Mouse (Mus musculus) neural tube, embryonic 12.5 days (tissue): Measurements from ENCODE around the gene Hist1h2bh. TPM values are rescaled to one million over a fixed set of nuclear protein-coding genes. Genes with fewer than 3 reads are reported as not detected.
"Not testable (repeated sequence)": the region's sequence is repeated elsewhere in the genome, so short reads cannot be mapped to it uniquely, and the experiment has no call there.

Experiments used
- ATAC-seq: fragments of 200-750 bp; cut with Nextera tagmentation; 2 replicates; pipeline ENCODE4 v1.8.0; 2017; ENCODE audit warnings: low read depth, mild to moderate bottlenecking, moderate TSS enrichment, moderate library complexity; ENCODE audit not compliant: low FRiP score
- H3K27ac ChIP-seq: fragments of 300-500 bp; sonication (generic); 2 replicates; pipeline ENCODE4 v1.5.1; 2016
- H3K27me3 ChIP-seq: fragments of 300-500 bp; sonication (generic); replicated peaks from 2 replicates; pipeline ENCODE4 v1.6.1; 2016; ENCODE audit warnings: mild to moderate bottlenecking
- H3K36me3 ChIP-seq: fragments of 300-500 bp; sonication (generic); 2 replicates; pipeline ENCODE4 v1.6.1; 2016; ENCODE audit warnings: mild to moderate bottlenecking
- H3K4me1 ChIP-seq: fragments of 300-500 bp; sonication (generic); 2 replicates; pipeline ENCODE4 v1.6.1; 2016
- H3K4me2 ChIP-seq: fragments of 300-500 bp; sonication (generic); replicated peaks from 2 replicates; pipeline ENCODE4 v1.6.1; 2016; ENCODE audit warnings: mild to moderate bottlenecking
- H3K4me3 ChIP-seq: fragments of 300-500 bp; sonication (generic); 2 replicates; pipeline ENCODE4 v1.5.1; 2016
- H3K9ac ChIP-seq: fragments of 300-500 bp; sonication (generic); 2 replicates; pipeline ENCODE4 v1.6.1; 2016; ENCODE audit warnings: mild to moderate bottlenecking
- H3K9me3 ChIP-seq: fragments of 300-500 bp; sonication (generic); 2 replicates; pipeline ENCODE4 v1.6.1; 2016; ENCODE audit warnings: mild to moderate bottlenecking
- WGBS: fragments of 180-500 bp; shearing (Covaris S2); methylation state at CpG from one replicate; pipeline ENCODE4 v1.1.7; 2016; 5-methylcytosine and 5-hydroxymethylcytosine counted together
- polyA plus RNA-seq: library from polyadenylated mRNA; unstranded; fragments of >200 nt; fragmentation: Nextera tagmentation; extraction: Ambion mirVana; gene quantifications from 2 replicates; pipeline ENCODE4 v1.2.1, GENCODE M21; 2016

Hist1h2bh gene
- polyA plus RNA-seq: 0.63 TPM in 2 replicates

DNA sequence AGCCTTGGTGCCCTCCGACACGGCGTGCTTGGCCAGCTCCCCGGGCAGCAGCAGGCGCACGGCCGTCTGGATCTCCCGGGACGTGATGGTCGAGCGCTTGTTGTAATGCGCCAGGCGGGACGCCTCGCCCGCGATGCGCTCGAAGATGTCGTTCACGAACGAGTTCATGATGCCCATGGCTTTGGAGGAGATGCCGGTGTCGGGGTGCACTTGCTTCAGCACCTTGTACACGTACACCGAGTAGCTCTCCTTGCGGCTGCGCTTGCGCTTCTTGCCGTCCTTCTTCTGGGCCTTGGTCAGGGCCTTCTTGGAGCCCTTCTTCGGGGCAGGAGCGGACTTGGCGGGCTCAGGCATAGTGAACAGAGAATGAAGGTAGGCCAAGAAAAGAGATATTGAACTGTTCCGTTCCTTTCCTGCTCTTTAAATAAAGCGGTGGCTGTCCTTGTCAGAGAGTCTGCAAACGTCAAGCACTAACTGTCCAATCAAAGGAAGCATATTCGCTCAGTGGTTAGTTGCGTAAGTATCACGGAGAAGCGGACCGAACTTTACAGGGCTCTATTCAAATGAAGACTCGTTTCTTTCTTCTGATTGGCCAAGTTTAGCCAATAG is at the start of gene Hist1h2bh:
Gene Hist1h2bh (minus strand): TSS at position 394 of the 609 bp plus-strand sequence.
- not testable (repeated sequence) for H3K9me3 ChIP-seq, H3K4me1 ChIP-seq, H3K27me3 ChIP-seq, H3K36me3 ChIP-seq
- Histone ChIP-seq H3K4me2 (peak within 1 kb of the TSS; percentile 68), H3K4me3 (peak within 1 kb of the TSS; percentile 48), H3K27ac (peak within 1 kb of the TSS; percentile 57; the same call in 1 of the 2 replicates), H3K9ac (peak within 1 kb of the TSS; percentile 56)
- under 1% methylated on average over 42 of the region's 42 CpGs for WGBS
- peak; percentile 91 for ATAC-seq

DNA sequence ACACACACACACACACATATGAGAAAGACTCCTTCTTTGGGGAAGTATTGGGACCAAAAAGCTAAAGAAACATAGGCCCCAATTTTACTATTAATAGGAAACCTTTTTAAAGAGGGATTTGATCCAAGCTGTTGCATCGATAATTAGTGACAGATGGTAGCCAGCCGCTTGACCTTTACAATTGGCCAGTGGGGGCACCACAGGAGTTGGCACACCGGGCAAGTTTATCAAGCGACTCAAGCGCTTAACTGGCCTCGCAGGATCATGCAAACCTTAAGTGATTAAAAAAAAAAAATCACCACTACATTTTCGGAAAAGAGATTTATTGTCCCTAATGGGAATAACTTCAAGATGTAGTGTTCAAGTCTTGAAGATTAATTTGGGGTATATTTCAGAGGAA is 49.4 kb upstream of the Hist1h2bh start:
- H3K4me2 ChIP-seq: no peak overlapping the region
- no peak overlapping the region for H3K27ac ChIP-seq
- H3K36me3 ChIP-seq: no peaks in the 10 kb centered on the region
- no peaks in the 10 kb centered on the region for H3K4me1 ChIP-seq
- no peaks in the 10 kb centered on the region for H3K27me3 ChIP-seq
- no peak overlapping the region for H3K9ac ChIP-seq
- 92% methylated on average over 7 of the region's 7 CpGs for WGBS
- H3K4me3 ChIP-seq: no peak overlapping the region
- no peak for ATAC-seq
- no peaks in the 10 kb centered on the region for H3K9me3 ChIP-seq

DNA sequence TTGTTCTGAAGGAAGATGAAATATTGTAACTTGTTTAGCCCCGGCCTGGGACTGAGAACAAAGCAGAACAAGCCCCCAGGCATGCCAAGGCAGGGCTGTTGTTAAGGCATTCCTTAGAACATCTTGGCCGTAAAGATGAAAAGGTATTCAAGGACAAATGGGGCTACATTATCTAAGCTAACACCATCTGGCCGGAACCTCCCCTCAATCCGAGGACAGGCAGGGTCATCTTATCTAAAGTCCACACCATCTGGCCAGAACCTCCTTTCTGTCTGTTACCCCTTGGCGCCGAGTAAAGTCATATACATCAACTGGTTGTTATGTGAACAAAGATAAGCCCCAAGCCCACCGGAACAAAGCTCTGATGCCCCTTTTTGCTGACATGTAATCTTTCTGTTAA is 48.7 kb upstream of the Hist1h2bh start:
- ATAC-seq, H3K27ac ChIP-seq, H3K4me1 ChIP-seq, H3K4me2 ChIP-seq, H3K9me3 ChIP-seq, H3K27me3 ChIP-seq, H3K9ac ChIP-seq, H3K4me3 ChIP-seq, H3K36me3 ChIP-seq: not testable (repeated sequence)
- 89% methylated on average over 7 of the region's 7 CpGs for WGBS

GRCm38 (mm10) chr13:23591206-23591605 is 48.0 kb upstream of the Hist1h2bh start:
- no peak overlapping the region for H3K4me3 ChIP-seq
- H3K4me1 ChIP-seq: peaks cover 4% of the 10 kb centered on the region
- no peak overlapping the region for H3K4me2 ChIP-seq
- H3K9ac ChIP-seq: no peak overlapping the region
- H3K27me3 ChIP-seq: no peaks in the 10 kb centered on the region
- no peak for ATAC-seq
- no peak overlapping the region for H3K27ac ChIP-seq
- no peaks in the 10 kb centered on the region for H3K36me3 ChIP-seq
- no peaks in the 10 kb centered on the region for H3K9me3 ChIP-seq
- 94% methylated on average over 7 of the region's 7 CpGs for WGBS

DNA sequence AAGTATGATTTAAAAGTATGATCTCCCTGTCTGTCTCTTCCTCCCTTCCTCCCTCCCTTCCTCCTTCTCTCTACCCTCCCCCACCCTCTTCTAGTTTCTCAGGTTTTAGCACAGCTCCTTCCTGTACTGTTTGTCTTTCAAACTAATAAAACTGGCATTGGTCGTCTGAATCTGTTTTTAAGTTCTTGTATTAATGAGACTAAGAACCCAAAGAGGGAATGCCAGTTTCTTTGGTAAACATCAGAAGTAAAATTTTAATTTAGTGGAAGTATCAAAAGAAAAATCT is 43.7 kb upstream of the Hist1h2bh start:
- no peak for ATAC-seq
- H3K9me3 ChIP-seq: no peaks in the 10 kb centered on the region
- no peaks in the 10 kb centered on the region for H3K36me3 ChIP-seq
- H3K4me3 ChIP-seq: peak overlapping the region; percentile 13; the same call in 1 of the 2 replicates
- 4% methylated on average over 1 of the region's 1 CpGs for WGBS
- H3K9ac ChIP-seq: 0 out of 2 replicates have a peak overlapping the region, but pooled peaks have one; percentile 51
- H3K4me2 ChIP-seq: peak overlapping the region; percentile 71
- H3K27ac ChIP-seq: peak overlapping the region; percentile 53; the same call in 1 of the 2 replicates
- no peaks in the 10 kb centered on the region for H3K27me3 ChIP-seq
- peaks cover 25% of the 10 kb centered on the region for H3K4me1 ChIP-seq

GRCm38 (mm10) chr13:23586099-23586939 is 43.1 kb upstream of the Hist1h2bh start:
- Histone ChIP-seq H3K27me3 (no peaks in the 10 kb centered on the region), H3K4me3 (peak overlapping the region; percentile 13; the same call in 1 of the 2 replicates), H3K4me2 (peak overlapping the region; percentile 71), H3K4me1 (peaks cover 27% of the 10 kb centered on the region), H3K9ac (peak overlapping the region; percentile 51; the same call in 1 of the 2 replicates), H3K27ac (peak overlapping the region; percentile 53; the same call in 1 of the 2 replicates), H3K9me3 (no peaks in the 10 kb centered on the region), H3K36me3 (no peaks in the 10 kb centered on the region)
- no peak for ATAC-seq
- 1% methylated on average over 22 of the region's 22 CpGs for WGBS

DNA sequence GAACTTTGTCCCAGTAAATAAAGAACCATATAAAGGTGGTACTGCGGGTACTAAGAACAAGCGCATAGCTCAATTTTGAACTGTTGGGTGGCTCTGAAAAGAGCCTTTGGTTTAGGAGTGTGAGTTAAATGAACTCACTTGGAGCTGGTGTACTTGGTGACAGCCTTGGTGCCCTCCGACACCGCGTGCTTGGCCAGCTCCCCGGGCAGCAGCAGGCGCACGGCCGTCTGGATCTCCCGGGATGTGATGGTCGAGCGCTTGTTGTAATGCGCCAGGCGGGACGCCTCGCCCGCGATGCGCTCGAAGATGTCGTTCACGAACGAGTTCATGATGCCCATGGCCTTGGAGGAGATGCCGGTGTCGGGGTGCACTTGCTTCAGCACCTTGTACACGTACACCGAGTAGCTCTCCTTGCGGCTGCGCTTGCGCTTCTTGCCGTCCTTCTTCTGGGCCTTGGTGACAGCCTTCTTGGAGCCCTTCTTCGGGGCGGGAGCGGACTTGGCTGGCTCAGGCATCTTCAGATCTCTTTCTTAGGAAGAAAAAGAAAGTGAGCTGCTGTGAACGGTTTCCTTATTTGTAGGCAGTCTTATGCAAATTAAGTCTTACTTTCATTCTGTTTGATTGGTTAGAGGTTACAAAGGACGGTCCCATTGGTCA is 42.4 kb upstream of the Hist1h2bh start:
- Histone ChIP-seq H3K27ac (peak overlapping the region; percentile 86), H3K4me1 (peaks cover 27% of the 10 kb centered on the region), H3K4me3 (peak overlapping the region; percentile 42), H3K9ac (peak overlapping the region; percentile 72), H3K4me2 (peak overlapping the region; percentile 71)
- H3K9me3 ChIP-seq, H3K27me3 ChIP-seq, H3K36me3 ChIP-seq: not testable (repeated sequence)
- ATAC-seq: peak; percentile 88
- WGBS: 0% methylated on average over 31 of the region's 36 CpGs

DNA sequence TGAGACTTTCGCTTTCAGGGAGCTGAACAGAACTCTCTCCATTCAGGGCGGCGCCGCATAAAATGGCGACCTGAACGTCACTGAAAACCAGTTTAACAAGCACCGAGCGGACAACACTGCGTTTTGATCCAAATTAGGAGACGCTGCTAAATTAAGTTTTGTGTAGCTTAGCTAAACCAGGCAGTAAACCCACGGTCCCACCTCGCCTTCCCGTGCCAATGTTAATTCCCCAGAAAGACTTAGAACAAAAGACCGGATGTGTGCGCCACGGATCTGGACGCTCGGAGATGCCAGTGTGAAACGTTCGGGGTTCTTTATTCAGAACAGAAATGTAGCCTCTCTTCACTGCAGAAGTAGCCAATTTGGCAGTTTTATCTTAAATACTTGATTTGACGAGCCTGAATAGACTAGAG is 41.8 kb upstream of the Hist1h2bh start:
- Histone ChIP-seq H3K27me3 (no peaks in the 10 kb centered on the region), H3K9me3 (no peaks in the 10 kb centered on the region), H3K36me3 (no peaks in the 10 kb centered on the region), H3K4me1 (peaks cover 27% of the 10 kb centered on the region), H3K27ac (peak overlapping the region; percentile 86), H3K4me2 (peak overlapping the region; percentile 71), H3K9ac (peak overlapping the region; percentile 72), H3K4me3 (peak overlapping the region; percentile 42)
- peak; percentile 15; the same call in 1 of the 2 replicates for ATAC-seq
- under 1% methylated on average over 21 of the region's 21 CpGs for WGBS

DNA sequence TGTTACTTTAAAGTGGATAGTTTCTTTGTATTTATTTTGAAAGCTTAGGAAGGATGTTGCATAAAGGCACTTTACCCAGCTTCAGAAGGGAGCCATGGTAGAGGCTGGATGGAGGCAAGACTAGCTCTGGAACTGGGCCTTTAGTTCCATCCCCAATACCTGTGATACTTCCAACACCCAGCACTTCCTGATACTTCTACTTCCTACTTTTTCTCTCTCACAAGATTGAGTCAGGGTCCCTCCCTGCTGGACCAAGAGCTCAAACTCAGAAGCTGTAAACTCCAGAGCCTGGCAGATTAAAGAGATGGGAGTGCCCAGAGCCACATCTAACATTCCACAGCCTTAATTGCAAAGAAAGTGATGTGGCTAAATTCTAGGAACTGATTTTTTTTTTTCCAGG is 41.1 kb upstream of the Hist1h2bh start:
- peak overlapping the region; percentile 71 for H3K4me2 ChIP-seq
- ATAC-seq: no peak
- no peaks in the 10 kb centered on the region for H3K36me3 ChIP-seq
- H3K4me3 ChIP-seq: no peak overlapping the region
- H3K9me3 ChIP-seq: no peaks in the 10 kb centered on the region
- H3K27ac ChIP-seq: peak overlapping the region; percentile 86; the same call in 1 of the 2 replicates
- no peaks in the 10 kb centered on the region for H3K27me3 ChIP-seq
- H3K9ac ChIP-seq: peak overlapping the region; percentile 27
- peaks cover 27% of the 10 kb centered on the region for H3K4me1 ChIP-seq

DNA sequence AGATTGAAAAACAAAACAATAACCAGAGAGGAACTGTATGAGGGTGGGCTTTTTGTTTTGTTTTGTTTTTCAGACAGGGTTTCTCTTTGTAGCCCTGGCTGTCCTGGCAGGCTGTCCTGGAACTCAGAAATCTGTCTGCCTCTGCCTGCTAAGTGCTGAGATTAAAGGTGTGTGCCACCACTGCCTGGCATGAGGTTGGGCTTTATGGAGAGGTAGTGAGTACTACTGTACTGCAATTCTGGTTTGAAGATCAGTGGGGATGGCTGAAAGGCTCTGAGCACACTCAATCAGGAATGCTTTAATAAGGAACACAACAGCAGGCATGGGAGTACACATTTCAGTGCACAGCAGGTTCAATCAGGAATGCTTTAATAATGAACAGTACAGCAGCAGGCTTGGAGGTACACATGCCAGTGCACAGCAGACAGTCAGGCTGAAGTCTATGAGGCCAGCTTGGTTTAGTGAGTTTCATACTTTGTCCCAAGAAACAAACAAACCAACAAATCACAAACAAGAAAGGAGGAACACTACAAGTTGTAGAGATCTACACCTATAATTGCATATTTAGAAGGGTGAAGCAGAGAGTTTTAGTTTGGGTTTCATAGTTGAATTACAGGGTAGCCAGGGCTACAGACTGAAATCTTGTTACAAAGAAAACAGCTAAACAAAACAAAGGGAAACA is 40.3 kb upstream of the Hist1h2bh start:
- Histone ChIP-seq H3K9ac (no peak overlapping the region), H3K4me1 (peaks cover 27% of the 10 kb centered on the region), H3K4me3 (no peak overlapping the region)

DNA sequence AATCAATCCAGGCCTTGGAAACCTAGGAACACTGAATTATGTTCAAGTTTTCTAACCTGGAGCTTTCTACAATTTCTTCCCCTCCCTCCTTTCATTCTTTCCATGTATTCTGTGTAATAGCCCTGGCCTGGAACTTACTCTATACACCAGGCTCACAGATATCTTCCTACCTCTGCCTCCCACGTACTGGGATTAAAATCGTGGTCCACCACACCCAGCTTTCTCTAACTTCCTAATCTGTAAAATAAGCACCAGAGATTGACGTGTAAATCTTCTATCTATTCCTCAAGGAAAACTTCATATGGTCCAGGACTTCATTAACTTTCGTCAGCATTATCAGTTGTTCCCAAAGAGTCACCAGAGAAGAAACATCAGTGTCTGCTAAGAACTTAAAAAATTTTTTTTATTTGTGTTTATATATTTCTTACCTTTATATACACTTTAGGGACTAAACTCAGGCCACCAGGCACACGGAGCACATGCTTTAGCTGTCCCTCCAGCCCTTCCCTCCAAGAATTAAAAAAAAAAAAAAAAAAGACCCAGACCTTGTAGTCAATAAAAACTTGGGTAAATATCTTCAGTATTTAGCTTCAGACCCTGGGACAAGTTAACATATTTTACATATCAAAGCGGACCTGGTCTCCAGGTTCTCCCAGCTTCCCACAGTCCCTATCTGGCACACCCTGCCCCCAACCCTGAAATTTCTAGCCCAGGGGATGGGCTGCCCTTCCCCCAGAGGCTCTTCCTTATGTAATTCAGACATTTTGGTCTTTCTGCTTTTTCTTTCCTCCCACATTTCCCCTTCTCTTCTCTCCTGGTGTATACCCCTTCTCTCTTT is 39.2 kb upstream of the Hist1h2bh start:
- ATAC-seq: no peak
- H3K4me2 ChIP-seq: peak overlapping the region; percentile 65
- H3K27me3 ChIP-seq: no peaks in the 10 kb centered on the region
- H3K4me1 ChIP-seq: peaks cover 27% of the 10 kb centered on the region
- WGBS: 5% methylated on average over 6 of the region's 6 CpGs
- peak overlapping the region; percentile 27 for H3K27ac ChIP-seq
- H3K9ac ChIP-seq: peak overlapping the region; percentile 56
- no peaks in the 10 kb centered on the region for H3K9me3 ChIP-seq
- H3K4me3 ChIP-seq: peak overlapping the region; percentile 34
- H3K36me3 ChIP-seq: no peaks in the 10 kb centered on the region

More for the DNA sequence above, 40.3 kb upstream of the Hist1h2bh start:
- no peak overlapping the region for H3K27ac ChIP-seq
- peak overlapping the region; percentile 65; the same call in 1 of the 2 replicates for H3K4me2 ChIP-seq
- no peak for ATAC-seq
- H3K9me3 ChIP-seq: no peaks in the 10 kb centered on the region
- H3K27me3 ChIP-seq: no peaks in the 10 kb centered on the region
- H3K36me3 ChIP-seq: no peaks in the 10 kb centered on the region
